Mouse (Mus musculus): ENCODE data around the gene Wwc2. TPM values are rescaled to one million over a fixed set of nuclear protein-coding genes. Genes with fewer than 3 reads are reported as not detected.
A peak's percentile ranks its signal among the peaks of the same experiment; 100 is the strongest.

The Wwc2 gene
- total RNA-seq, 1 experiment from 2014 or later, result 8.9 TPM

- ATAC-seq (replicated peaks; ENCODE audit: low read depth, poor library complexity, severe bottlenecking), result peak; percentile 77
Measured at GRCm38 (mm10) chr8:47990386-47990772, 345 bp downstream of the Wwc2 start.

GRCm38 (mm10) chr8:47989655-47990385 lies 904 bp downstream of the Wwc2 start:
- peak; percentile 7; the same call in 1 of the 2 replicates for ATAC-seq (replicated peaks; ENCODE audit: low read depth, poor library complexity, severe bottlenecking)

- ATAC-seq (replicated peaks; ENCODE audit: low read depth, poor library complexity, severe bottlenecking), result no peak
Measured at GRCm38 (mm10) chr8:47989211-47989610, 1.5 kb downstream of the Wwc2 start.

GRCm38 (mm10) chr8:47988111-47988510 lies 2.6 kb downstream of the Wwc2 start:
- ATAC-seq (replicated peaks; ENCODE audit: low read depth, poor library complexity, severe bottlenecking), result no peak

GRCm38 (mm10) chr8:47985644-47986043 lies 5.1 kb downstream of the Wwc2 start:
- ATAC-seq (replicated peaks; ENCODE audit: low read depth, poor library complexity, severe bottlenecking), result no peak

- ATAC-seq (replicated peaks; ENCODE audit: low read depth, poor library complexity, severe bottlenecking), result no peak; the same call in 1 of the 2 replicates
Measured at GRCm38 (mm10) chr8:47985243-47985642, 5.5 kb downstream of the Wwc2 start.

- ATAC-seq (replicated peaks; ENCODE audit: low read depth, poor library complexity, severe bottlenecking), result peak; percentile 18; the same call in 1 of the 2 replicates
Measured at GRCm38 (mm10) chr8:47981075-47981474, 9.6 kb downstream of the Wwc2 start.

GRCm38 (mm10) chr8:47979876-47980275 lies 10.8 kb downstream of the Wwc2 start:
- ATAC-seq (replicated peaks; ENCODE audit: low read depth, poor library complexity, severe bottlenecking), result no peak

GRCm38 (mm10) chr8:47978755-47979154 lies 12.0 kb downstream of the Wwc2 start:
- ATAC-seq (replicated peaks; ENCODE audit: low read depth, poor library complexity, severe bottlenecking), result no peak

GRCm38 (mm10) chr8:47974963-47975314 lies 15.8 kb downstream of the Wwc2 start:
- ATAC-seq (replicated peaks; ENCODE audit: low read depth, poor library complexity, severe bottlenecking), result no peak

- ATAC-seq (replicated peaks; ENCODE audit: low read depth, poor library complexity, severe bottlenecking), result peak; percentile 82
Measured at GRCm38 (mm10) chr8:47974138-47974962, 16.4 kb downstream of the Wwc2 start.

GRCm38 (mm10) chr8:47971121-47971520 lies 19.6 kb downstream of the Wwc2 start:
- ATAC-seq (replicated peaks; ENCODE audit: low read depth, poor library complexity, severe bottlenecking), result no peak

- no peak for ATAC-seq (replicated peaks; ENCODE audit: low read depth, poor library complexity, severe bottlenecking)
Measured at GRCm38 (mm10) chr8:47970576-47970975, 20.1 kb downstream of the Wwc2 start.

GRCm38 (mm10) chr8:47967045-47967920 lies 23.4 kb downstream of the Wwc2 start:
- no peak for ATAC-seq (replicated peaks; ENCODE audit: low read depth, poor library complexity, severe bottlenecking)

- no peak for ATAC-seq (replicated peaks; ENCODE audit: low read depth, poor library complexity, severe bottlenecking)
Measured at GRCm38 (mm10) chr8:47962484-47962883, 28.2 kb downstream of the Wwc2 start.

- peak; percentile 58 for ATAC-seq (replicated peaks; ENCODE audit: low read depth, poor library complexity, severe bottlenecking)
Measured at GRCm38 (mm10) chr8:47962005-47962404, 28.7 kb downstream of the Wwc2 start.

- no peak for ATAC-seq (replicated peaks; ENCODE audit: low read depth, poor library complexity, severe bottlenecking)
Measured at GRCm38 (mm10) chr8:47957560-47957959, 33.2 kb downstream of the Wwc2 start.

GRCm38 (mm10) chr8:47951380-47951932 lies 39.3 kb downstream of the Wwc2 start:
- ATAC-seq (replicated peaks; ENCODE audit: low read depth, poor library complexity, severe bottlenecking), result 0 out of 2 replicates have a peak, but pooled peaks have one; percentile 26

GRCm38 (mm10) chr8:47948836-47949235 lies 41.9 kb downstream of the Wwc2 start:
- ATAC-seq (replicated peaks; ENCODE audit: low read depth, poor library complexity, severe bottlenecking), result no peak

Measured in common myeloid progenitor, adult 5-6 weeks (primary cell).